Mouse (Mus musculus): Measurements from ENCODE around the gene Phldb1. TPM values are rescaled to one million over a fixed set of nuclear protein-coding genes. Genes with fewer than 3 reads are reported as not detected.

Gene Phldb1
- total RNA-seq, 2 experiments from 2014 or later = 59.0 to 67.4 TPM

DNA sequence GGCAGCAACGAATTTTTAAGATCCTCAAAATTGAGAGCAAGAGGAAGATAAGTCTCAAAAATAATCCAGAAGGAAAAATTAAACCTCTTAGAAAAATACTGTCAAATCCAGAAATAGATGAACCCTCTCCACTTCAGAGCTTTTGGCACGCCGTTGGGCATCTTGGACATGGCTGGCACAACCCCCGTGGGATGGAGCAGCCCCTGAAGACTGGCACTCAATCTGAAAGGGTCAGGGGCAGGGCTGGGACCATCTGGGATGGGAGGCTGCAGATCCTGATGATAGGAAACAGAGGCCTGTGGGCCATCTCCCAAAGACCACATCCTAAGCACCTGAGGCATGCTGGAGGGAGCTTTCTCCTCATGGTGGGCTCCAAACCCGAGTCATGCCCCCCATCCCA is 24.8 kb downstream of the Phldb1 start:
- no peak for DNase-seq (ENCODE audit: low spot score in 2 of 2)

GRCm38 (mm10) chr9:44709600-44709999 is 25.4 kb downstream of the Phldb1 start:
- DNase-seq (ENCODE audit: low spot score in 2 of 2) = peak in 1 of 2 experiments; percentile 25

- DNase-seq (ENCODE audit: low spot score in 2 of 2) = no peak
These were observed 26.1 kb downstream of the Phldb1 start for GRCm38 (mm10) chr9:44708925-44709324.

- DNase-seq (ENCODE audit: low spot score in 2 of 2) = peak in 1 of 2 experiments; percentile 35
These were observed 26.6 kb downstream of the Phldb1 start for GRCm38 (mm10) chr9:44708429-44708765.

GRCm38 (mm10) chr9:44707749-44708428 is 27.1 kb downstream of the Phldb1 start:
- no peak for DNase-seq (ENCODE audit: low spot score in 2 of 2)

DNA sequence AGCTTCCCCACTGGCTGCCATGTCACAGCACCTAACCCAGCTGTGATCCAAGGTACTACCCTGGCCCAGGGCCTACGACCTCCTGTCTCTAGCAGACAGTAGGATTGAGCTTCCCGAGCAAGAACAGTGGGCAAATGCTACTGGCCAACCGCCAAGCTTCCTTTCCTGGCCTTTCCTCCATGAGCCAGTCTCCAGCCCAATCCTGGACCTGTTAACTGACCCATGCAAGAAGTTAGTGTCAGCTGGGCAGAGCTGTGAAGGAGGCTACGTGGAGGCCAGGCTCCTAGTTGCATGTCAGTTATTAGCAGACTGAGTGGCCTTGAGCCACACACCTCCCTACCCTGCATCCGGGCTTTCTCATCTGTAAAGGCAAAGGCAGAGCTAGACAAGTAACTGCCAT is 35.3 kb downstream of the Phldb1 start:
- DNase-seq (ENCODE audit: low spot score in 2 of 2) = no peak

GRCm38 (mm10) chr9:44699196-44699595 is 35.8 kb downstream of the Phldb1 start:
- DNase-seq (ENCODE audit: low spot score in 2 of 2) = no peak

GRCm38 (mm10) chr9:44697866-44698265 is 37.1 kb downstream of the Phldb1 start:
- no peak for DNase-seq (ENCODE audit: low spot score in 2 of 2)

DNA sequence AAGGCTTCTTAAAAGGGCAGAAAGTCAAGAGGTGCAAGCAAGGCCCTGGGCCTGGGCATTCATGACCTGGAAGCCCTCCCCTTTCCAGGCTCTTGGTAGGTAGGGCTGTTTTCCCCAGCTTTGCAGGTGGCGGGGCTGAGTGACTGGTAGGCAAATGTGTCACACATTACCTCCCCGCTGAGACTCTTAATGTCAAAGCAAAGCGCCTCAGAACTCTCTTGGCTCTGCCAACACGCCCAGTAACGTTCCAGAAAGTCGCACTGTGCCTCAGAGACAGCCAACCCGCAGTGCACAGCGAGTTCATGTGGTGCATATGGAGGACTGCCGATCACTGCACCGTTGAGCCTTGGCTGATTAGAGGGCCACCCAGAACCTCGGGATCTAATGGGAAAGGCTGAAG is 41.9 kb downstream of the Phldb1 start:
- no peak for DNase-seq (ENCODE audit: low spot score in 2 of 2)

- peak; percentile 77 to 78 for DNase-seq (ENCODE audit: low spot score in 2 of 2)
These were observed 43.1 kb downstream of the Phldb1 start for GRCm38 (mm10) chr9:44691671-44692520.

GRCm38 (mm10) chr9:44690641-44691040 is 44.4 kb downstream of the Phldb1 start:
- no peak for DNase-seq (ENCODE audit: low spot score in 2 of 2)

- no peak for DNase-seq (ENCODE audit: low spot score in 2 of 2)
These were observed 47.0 kb downstream of the Phldb1 start for GRCm38 (mm10) chr9:44688013-44688412.

DNA sequence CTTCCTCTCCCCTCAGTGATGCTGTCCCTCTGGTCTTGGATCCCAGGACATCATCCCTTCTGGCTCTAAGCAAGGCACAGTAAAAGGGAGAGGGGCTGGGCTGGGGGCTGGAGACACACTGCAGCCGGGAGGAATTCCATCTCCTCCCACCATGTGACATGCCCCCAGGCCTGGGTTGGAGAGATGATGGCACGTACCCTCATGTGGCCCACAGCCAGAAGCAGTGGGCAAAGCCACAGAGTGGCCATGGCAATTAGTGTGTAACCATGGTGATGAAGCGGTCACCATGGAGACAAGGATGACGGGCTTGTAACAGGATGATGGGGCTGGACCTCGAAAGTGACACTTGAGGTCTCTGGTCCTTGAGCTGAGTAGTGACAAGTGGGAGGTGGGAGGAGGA is 48.4 kb downstream of the Phldb1 start:
- no peak for DNase-seq (ENCODE audit: low spot score in 2 of 2)

DNA sequence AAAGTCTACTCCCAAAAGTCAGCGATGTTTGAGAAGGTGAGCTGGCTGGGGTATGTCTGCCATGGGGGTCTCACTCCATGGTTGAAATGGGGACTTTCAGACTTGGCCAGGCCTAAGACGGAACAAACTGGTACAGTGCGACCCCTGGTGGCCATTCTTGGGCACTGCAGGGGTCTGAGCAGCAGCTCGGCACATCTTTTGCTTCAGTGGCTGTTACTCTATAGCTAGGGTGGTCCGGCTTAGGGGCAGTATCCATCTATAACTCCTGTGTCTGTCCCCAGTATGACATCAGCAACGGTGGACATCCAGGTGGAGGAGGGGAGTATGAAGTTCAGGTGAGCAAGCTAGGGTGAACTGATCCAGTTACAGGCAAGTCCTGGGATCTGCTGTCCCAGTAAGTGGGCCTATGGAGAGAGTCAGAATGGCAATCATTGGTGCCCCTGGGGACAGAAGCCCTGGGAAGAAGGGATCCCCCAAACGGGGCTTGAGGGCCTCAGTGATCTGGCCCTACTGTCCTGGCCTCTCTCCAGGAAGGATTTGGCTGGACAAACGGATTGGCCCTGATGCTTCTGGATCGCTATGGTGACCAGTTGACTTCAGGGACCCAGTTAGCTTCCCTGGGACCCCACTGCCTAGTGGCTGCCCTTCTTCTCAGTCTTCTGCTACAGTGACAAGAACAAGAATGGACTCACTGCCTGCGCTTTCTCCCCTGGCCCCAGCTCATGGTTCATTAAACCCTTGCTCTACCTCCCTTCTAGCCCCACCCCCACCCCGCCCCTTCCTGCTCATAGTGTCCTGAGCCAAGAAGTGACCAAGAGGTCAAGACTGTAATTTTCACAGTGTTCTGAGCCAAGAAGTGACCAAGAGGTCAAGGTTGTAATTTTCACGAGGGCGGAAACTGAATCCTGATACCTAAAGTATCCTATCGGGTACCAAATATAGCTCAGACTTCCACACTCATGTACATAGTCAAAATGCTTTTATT is 49.4 kb downstream of the Phldb1 start:
- peak; percentile 56 to 72 for DNase-seq (ENCODE audit: low spot score in 2 of 2)

DNA sequence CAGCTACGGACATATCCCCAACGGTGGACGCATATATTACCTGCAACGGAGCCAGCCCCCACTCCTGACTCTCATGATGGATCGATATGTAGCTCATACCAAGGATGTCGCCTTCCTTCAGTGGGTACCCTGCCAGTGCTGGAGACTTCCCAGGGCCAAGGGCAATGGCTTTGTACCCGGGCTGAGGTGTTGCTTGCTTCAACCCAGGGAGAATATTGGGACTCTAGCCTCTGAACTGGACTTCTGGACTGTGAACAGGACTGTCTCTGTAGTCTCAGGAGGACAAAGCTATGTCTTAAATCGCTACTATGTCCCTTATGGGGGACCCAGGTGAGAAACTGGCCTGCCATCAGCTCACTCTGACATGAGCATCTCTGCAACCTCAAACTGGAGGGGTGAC is 52.0 kb downstream of the Phldb1 start:
- DNase-seq (ENCODE audit: low spot score in 2 of 2) = no peak

DNA sequence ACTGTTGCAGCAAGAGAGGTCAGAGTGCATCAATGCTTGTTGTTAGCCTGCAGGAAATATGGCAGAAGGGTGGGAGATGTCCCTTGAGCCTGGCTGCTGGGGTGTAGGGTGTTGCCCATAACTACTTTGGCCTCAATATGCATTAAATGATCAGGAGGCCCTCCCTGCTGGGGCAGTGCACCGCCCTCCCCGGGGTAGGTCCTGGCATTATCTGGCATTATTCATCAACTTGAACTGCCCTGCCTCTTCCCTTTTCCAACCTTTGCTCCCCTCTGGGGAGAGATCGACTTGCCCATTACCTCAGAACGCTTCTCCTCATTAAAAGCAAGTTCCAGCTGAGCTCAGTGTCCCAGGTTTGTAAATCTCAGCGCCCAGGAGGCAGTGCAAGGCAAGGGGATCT is 55.4 kb downstream of the Phldb1 start:
- no peak for DNase-seq (ENCODE audit: low spot score in 2 of 2)

DNA sequence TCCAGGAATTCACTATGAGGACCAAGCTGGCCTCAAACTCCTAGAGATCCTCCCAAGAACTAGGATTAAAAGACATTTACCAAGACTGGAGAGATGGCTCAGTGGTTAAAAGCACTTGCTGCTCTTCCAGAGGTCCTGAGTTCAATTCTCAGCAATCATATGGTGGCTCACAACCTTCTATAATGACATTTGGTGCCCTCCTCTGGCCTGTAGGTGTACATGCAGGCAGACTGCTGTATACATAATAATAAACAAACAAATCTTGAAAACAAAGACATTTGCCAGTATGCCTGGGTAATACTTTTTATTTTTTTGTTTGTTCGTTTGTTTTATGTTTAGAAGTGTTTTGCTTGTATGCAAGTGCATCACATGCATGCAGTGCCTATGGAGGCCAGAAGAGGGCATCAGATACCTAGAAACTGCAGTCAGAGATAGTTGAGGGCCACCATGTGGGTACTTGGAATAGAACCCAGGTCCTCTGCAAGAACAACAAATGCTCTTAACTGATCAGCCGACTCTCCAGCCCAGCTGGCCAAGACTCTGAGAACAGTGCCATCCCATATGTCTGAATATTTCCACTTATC is 56.6 kb downstream of the Phldb1 start:
- no peak for DNase-seq (ENCODE audit: low spot score in 2 of 2)

DNA sequence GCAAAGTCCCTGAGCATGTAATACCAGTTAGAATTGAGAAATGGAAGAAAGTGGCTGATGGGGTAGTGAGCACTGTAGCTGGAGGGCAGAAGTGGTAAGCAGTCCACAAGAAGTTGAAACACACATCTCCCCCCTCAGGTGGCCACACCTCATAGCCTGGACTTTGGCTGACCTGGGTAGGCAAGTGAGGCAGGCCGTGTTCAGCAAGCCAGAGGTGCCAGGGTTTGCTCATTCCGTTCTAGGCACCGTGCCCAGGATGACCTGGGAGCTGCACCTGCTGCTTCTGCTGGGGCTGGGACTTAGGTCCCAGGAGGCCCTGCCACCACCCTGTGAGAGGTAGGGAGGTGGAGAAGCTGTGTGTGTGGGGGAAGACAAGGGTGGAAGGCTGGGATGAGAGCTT is 62.0 kb downstream of the Phldb1 start, which contains the start of gene Treh:
TSS of gene Treh (plus strand) at position 229 of the 400 bp plus-strand sequence.
- no peak for DNase-seq (ENCODE audit: low spot score in 2 of 2)

DNA sequence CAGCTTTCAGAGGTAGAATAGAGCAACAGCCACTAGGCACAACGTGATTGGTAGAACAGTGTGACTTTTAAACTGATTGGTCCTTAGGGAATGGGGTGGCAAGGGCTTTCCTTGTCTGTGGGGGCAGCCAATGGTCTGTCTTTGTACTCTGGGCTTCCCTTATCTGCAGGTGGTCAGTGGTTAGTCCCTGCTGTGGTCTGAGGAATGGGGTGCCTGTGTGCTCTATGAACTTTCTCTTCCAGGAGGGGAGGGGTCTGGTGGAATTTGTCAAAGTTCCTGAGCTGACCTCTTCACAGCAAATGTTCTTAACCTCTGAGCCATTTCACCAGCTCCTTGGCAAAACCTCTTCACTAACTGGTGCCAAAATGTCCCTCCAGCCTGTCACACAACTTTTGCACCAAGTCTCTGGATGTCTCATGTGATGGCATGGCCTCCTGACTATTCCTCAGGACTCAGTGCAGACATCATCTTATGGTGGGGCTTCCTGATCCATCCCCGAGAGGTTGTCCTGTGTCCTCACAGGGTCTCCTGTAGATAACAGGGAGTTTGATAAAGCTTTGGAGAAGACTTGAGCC is 62.6 kb downstream of the Phldb1 start:
- no peak for DNase-seq (ENCODE audit: low spot score in 2 of 2)

GRCm38 (mm10) chr9:44671416-44671815 is 63.6 kb downstream of the Phldb1 start:
- no peak for DNase-seq (ENCODE audit: low spot score in 2 of 2)

DNA sequence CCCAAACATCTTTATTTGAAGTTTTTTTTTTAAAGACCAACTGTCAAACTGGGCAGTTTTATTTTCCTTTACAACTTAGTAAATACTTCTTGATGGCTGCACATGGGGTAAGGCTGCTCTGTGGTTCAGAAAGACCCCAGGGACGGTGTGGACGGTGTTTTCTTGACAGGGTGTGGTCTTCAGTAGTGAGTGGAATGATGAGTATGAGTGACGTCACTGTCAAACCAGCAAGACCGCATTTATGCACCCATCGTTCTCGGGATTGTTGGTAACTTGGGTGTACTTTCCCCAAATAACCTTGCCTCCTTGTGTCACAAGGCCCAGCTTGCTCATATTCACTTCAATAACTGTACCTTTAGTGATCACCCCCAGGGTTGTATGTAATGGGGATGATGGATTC is 71.3 kb downstream of the Phldb1 start:
- DNase-seq (ENCODE audit: low spot score in 2 of 2) = no peak

Measured in left cerebral cortex, adult 18-20 months (tissue).